Mouse (Mus musculus): ENCODE data around the gene Gm5134.

GRCm38 (mm10) chr10:76021728-76022127 lies 67.4 kb downstream of the Gm5134 start:
- TF ChIP-seq EP300 (IDR thresholded peaks at IDR 0.05) (no peak), CTCF (IDR thresholded peaks at IDR 0.05) (no peak)

Measured in lung, postnatal 0 days (tissue).